Mouse (Mus musculus) lung, embryonic 14.5 days (tissue): Measurements from ENCODE around the gene Ehhadh. TPM values are rescaled to one million over a fixed set of nuclear protein-coding genes. Genes with fewer than 3 reads are reported as not detected.

ENCODE experiments used
- ATAC-seq: fragments of 200-750 bp; cut with Nextera tagmentation; 2 replicates; pipeline ENCODE4 v1.8.0; 2017; ENCODE audit warnings: mild to moderate bottlenecking, moderate TSS enrichment, moderate library complexity; ENCODE audit not compliant: insufficient read depth
- DNase-seq: peaks from one replicate; pipeline ENCODE4 v3.0.0-alpha.2; 2015
- H3K27ac ChIP-seq: fragments of 300-500 bp; sonication (generic); 2 replicates; pipeline ENCODE4 v1.5.1; 2014; ENCODE audit warnings: low read depth, mild to moderate bottlenecking, moderate library complexity
- H3K27me3 ChIP-seq: fragments of 300-500 bp; sonication (generic); 2 replicates; pipeline ENCODE4 v1.6.1; 2014; ENCODE audit warnings: low read length, control low read depth; ENCODE audit not compliant: insufficient read depth
- H3K36me3 ChIP-seq: fragments of 300-500 bp; sonication (generic); 2 replicates; pipeline ENCODE4 v1.6.1; 2014; ENCODE audit warnings: control low read depth; ENCODE audit not compliant: insufficient read depth
- H3K4me1 ChIP-seq: fragments of 300-500 bp; sonication (generic); 2 replicates; pipeline ENCODE4 v1.6.1; 2014; ENCODE audit warnings: antibody characterized with exemption, control low read depth; ENCODE audit not compliant: insufficient read depth
- H3K4me2 ChIP-seq: fragments of 300-500 bp; sonication (generic); 2 replicates; pipeline ENCODE4 v1.6.1; 2014; ENCODE audit warnings: mild to moderate bottlenecking
- H3K4me3 ChIP-seq: fragments of 300-500 bp; sonication (generic); 2 replicates; pipeline ENCODE4 v1.5.1; 2014; ENCODE audit warnings: low read depth, low read length
- H3K9ac ChIP-seq: fragments of 300-500 bp; sonication (generic); 2 replicates; pipeline ENCODE4 v1.6.1; 2014
- H3K9me3 ChIP-seq: fragments of 300-500 bp; sonication (generic); 2 replicates; pipeline ENCODE4 v1.6.1; 2016; ENCODE audit warnings: low read depth, low read length, control low read depth
- CTCF ChIP-seq: IDR thresholded peaks from 2 replicates; pipeline ENCODE4 v1.5.1; 2016; ENCODE audit warnings: antibody characterized with exemption, low read depth
- WGBS: fragments of 180-500 bp; shearing (Covaris S2); extraction: QIAGEN DNeasy Blood & Tissue Kit; methylation state at CpG from one replicate; pipeline ENCODE4 v1.1.7; 2014; 5-methylcytosine and 5-hydroxymethylcytosine counted together
- polyA plus RNA-seq: library from polyadenylated mRNA; unstranded; fragments of >200 nt; fragmentation: Nextera tagmentation; extraction: Ambion mirVana; gene quantifications from 2 replicates; pipeline ENCODE4 v1.2.1, GENCODE M21; 2014

The Ehhadh gene
- polyA plus RNA-seq, 1 experiment from 2014 or later = 1.6 TPM

GRCm38 (mm10) chr16:21735638-21736037 is 52.0 kb downstream of the Ehhadh start:
- no peak overlapping the region for H3K4me3 ChIP-seq
- H3K27ac ChIP-seq = no peak overlapping the region
- H3K4me1 ChIP-seq = no peaks in the 10 kb centered on the region
- no peaks in the 10 kb centered on the region for H3K9me3 ChIP-seq
- no peak overlapping the region for H3K4me2 ChIP-seq
- 86% methylated on average over 1 of the region's 1 CpGs for WGBS
- DNase-seq (no peak), ATAC-seq (no peak)
- H3K36me3 ChIP-seq = no peaks in the 10 kb centered on the region
- no peak for TF ChIP-seq CTCF
- no peak overlapping the region for H3K9ac ChIP-seq
- H3K27me3 ChIP-seq = no peaks in the 10 kb centered on the region

DNA sequence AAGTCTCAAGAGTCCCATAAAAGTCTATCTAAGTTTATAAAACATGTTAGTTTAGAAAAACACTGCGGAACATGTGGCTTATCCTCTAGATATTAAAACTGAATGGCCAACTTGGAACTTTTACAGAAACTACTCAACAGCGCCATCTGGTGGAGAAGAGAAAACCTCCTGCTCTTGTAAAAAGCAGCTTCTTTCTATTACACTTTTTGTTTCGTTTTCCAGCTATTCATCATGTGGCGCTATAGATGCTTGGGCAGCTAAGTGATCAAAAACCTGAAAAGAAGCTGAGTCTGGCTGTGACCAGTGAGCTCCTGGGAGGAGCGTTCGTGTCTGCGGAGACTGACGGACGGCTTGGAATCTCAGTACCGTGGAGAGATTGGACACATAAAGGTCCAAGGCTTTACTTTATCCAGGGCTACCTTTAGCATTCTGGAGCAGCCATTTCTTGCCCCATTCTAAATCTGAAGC is 59.7 kb downstream of the Ehhadh start:
- Histone ChIP-seq H3K4me2 (peak overlapping the region; percentile 43), H3K27me3 (no peaks in the 10 kb centered on the region), H3K9me3 (no peaks in the 10 kb centered on the region), H3K4me1 (no peaks in the 10 kb centered on the region), H3K9ac (no peak overlapping the region), H3K4me3 (peak overlapping the region; percentile 22; the same call in 1 of the 2 replicates), H3K36me3 (no peaks in the 10 kb centered on the region), H3K27ac (no peak overlapping the region)
- 43% methylated on average over 10 of the region's 10 CpGs for WGBS
- peak; percentile 96 for DNase-seq
- peak; percentile 83 for TF ChIP-seq CTCF
- ATAC-seq = peak; percentile 49; the same call in 1 of the 2 replicates

DNA sequence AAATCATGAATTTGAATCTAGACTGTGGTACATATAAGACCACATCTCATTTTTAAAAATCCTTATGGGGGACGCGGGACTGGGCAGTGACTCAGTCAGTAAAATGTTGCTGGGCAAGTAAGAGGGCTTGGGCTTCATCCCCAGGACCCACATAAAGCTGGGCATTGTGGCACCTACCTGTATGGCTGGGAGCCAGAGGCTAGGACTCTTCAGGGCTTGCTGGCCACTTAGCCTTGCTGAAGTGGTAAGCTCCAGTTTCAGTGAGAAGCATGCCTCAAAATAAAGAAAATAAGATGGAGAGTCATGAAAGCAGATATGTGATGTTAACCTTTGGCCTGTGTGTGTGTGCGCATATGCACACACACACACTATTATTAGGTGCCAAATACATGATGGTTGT is 60.2 kb downstream of the Ehhadh start:
- no peak overlapping the region for H3K9ac ChIP-seq
- no peak overlapping the region for H3K4me2 ChIP-seq
- no peak for TF ChIP-seq CTCF
- 86% methylated on average over 3 of the region's 3 CpGs for WGBS
- no peaks in the 10 kb centered on the region for H3K4me1 ChIP-seq
- no peak overlapping the region for H3K4me3 ChIP-seq
- no peak overlapping the region for H3K27ac ChIP-seq
- DNase-seq = no peak
- no peak; the same call in 1 of the 2 replicates for ATAC-seq
- no peaks in the 10 kb centered on the region for H3K36me3 ChIP-seq
- no peaks in the 10 kb centered on the region for H3K9me3 ChIP-seq
- no peaks in the 10 kb centered on the region for H3K27me3 ChIP-seq

GRCm38 (mm10) chr16:21724261-21724660 is 63.3 kb downstream of the Ehhadh start:
- DNase-seq (no peak), ATAC-seq (no peak)
- Histone ChIP-seq H3K27ac (no peak overlapping the region), H3K27me3 (no peaks in the 10 kb centered on the region), H3K4me1 (no peaks in the 10 kb centered on the region), H3K4me2 (no peak overlapping the region), H3K9ac (no peak overlapping the region), H3K36me3 (no peaks in the 10 kb centered on the region), H3K4me3 (no peak overlapping the region), H3K9me3 (no peaks in the 10 kb centered on the region)
- TF ChIP-seq CTCF = no peak
- WGBS = 84% methylated on average over 1 of the region's 1 CpGs

DNA sequence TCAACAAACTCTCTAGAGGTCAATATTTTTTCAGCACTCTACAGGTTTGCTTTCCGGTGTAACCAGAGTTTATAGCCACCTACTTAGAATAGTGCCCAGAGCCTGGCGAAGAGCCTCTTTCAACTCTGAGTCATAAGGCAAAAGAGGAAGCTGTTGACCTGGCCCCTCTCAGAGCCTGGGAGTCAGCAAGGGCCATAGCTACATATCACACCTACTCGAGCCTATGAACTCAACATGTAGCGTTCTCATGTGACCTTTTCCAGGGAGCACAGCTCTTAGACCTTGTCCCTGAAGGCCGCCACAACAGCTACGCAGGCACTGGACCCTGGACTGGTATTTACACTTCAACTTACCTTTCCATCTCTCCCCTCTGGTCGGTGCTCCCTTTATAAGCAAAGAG is 67.8 kb downstream of the Ehhadh start:
- 70% methylated on average over 7 of the region's 7 CpGs for WGBS
- no peaks in the 10 kb centered on the region for H3K36me3 ChIP-seq
- no peak overlapping the region for H3K4me2 ChIP-seq
- ATAC-seq (no peak), DNase-seq (no peak)
- no peak overlapping the region for H3K27ac ChIP-seq
- H3K4me3 ChIP-seq = no peak overlapping the region
- no peak overlapping the region for H3K9ac ChIP-seq
- no peaks in the 10 kb centered on the region for H3K9me3 ChIP-seq
- TF ChIP-seq CTCF = no peak
- H3K27me3 ChIP-seq = no peaks in the 10 kb centered on the region
- H3K4me1 ChIP-seq = no peaks in the 10 kb centered on the region

DNA sequence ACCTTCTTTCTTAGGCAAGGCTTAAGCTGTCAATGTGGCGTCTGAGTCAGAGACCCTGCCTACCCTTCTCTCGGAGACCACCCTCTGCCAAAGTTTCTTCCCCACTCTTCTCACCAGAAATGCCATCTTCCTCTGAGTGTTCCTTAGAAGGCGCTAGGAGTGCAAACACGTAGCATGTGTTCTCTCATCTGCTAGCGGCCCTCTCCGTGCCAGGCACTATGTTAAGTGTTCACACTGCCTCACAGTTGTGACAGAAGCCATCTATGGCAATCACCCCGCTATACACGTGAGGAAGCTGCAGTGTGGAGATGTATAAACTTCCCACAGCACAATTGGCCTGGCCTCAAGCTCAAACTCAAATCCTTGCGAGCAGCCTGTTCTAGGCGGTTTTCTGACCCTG is 73.1 kb downstream of the Ehhadh start:
- ATAC-seq (no peak), DNase-seq (no peak)
- Histone ChIP-seq H3K27ac (no peak overlapping the region), H3K27me3 (no peaks in the 10 kb centered on the region), H3K36me3 (no peaks in the 10 kb centered on the region), H3K9me3 (no peaks in the 10 kb centered on the region), H3K9ac (no peak overlapping the region), H3K4me1 (no peaks in the 10 kb centered on the region), H3K4me3 (no peak overlapping the region), H3K4me2 (no peak overlapping the region)
- no peak for TF ChIP-seq CTCF
- WGBS = 71% methylated on average over 10 of the region's 10 CpGs

Other genes with a start within 250 kb of the Ehhadh start
- gene 2510009E07Rik, start 93.1 kb downstream of the Ehhadh start, polyA plus RNA-seq = 19.7 and 22.2 TPM in 2 replicates
- 0.65 and 0.95 TPM in 2 replicates for gene Map3k13, start 6.5 kb upstream of the Ehhadh start, polyA plus RNA-seq
- gene Tmem41a, start 159.7 kb upstream of the Ehhadh start, polyA plus RNA-seq = 27.9 and 30.5 TPM in 2 replicates
- gene Liph, start 207.9 kb upstream of the Ehhadh start, polyA plus RNA-seq = 0.08 and 0.47 TPM in 2 replicates
- 52.7 and 53.1 TPM in 2 replicates for gene Senp2, start 221.7 kb upstream of the Ehhadh start, polyA plus RNA-seq